Mouse (Mus musculus): Measurements from ENCODE around the gene Clip1.
A peak's percentile ranks its signal among the peaks of the same experiment; 100 is the strongest.

Clip1 gene

DNA sequence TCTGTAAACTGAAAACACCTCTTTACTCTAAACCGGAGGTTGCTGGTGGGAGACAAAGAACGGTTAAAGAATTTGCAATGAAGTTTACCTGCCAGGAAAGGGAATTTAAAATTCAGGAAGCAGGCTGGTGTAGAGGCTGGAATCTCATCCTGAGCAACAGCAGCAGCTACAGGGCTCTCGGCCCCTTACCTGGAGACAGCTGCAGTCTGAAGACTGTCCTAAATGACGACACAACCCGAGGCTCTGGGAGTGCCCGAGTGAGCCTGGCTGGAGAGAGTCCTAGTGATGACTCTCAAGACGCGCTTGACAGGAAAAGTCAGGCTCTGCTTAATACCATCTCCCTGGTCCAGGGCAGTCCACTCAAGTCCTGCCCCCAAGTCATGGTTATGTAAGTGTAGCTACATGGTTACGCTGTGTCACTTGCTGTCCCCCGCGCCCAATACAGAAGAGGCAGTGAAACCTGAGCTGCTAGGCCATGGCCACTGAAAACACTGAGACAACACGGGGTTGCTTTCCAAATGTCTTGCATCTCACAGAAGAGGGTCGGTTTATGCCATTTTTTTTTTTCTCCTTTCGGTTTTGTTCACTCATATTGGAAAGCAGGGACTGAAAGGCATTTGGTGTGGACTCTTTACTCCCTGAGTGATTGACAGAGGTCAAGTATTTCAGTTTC is 13.5 kb downstream of the Clip1 start:
- no peak for DNase-seq (ENCODE audit: inconsistent ontology term)

DNA sequence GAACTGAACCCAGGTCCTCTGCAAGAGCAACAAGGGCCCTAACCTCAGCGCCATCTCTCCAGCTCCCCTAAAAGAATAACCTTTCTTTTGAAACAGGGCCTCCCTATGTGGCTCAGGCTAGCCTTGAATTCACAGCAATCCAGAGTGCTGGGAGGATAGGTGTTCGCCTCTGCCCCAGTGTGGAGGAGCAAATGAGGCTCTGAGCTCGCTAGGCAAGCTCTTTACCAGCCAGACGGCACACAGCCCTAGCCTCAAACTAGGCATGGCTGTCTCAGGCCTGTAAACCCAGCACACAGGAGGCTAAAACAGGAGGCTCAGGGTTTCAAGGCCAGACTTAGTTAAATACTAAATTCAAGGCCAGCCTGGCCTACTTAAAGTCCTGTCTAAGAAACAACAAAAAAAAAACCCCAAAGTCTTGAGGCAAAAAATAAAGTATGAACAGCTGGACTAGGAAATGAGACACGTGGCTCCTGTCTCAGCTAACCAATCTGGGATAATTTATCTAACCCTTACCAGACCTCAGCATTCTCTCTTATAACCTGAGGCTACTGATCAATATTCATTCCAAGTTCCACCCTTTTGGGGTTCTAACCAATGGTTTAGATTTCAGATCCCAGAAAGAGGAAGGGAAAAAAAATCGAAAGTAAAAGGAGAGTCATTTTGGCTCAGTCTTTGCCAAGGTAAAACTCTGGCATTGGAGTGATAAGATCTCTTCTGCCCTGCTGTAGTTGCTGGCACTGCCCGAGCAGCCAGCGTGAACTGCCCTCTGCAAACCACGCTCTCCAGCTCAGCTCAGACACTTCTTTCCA is 14.2 kb downstream of the Clip1 start:
- no peak for DNase-seq (ENCODE audit: inconsistent ontology term)

DNA sequence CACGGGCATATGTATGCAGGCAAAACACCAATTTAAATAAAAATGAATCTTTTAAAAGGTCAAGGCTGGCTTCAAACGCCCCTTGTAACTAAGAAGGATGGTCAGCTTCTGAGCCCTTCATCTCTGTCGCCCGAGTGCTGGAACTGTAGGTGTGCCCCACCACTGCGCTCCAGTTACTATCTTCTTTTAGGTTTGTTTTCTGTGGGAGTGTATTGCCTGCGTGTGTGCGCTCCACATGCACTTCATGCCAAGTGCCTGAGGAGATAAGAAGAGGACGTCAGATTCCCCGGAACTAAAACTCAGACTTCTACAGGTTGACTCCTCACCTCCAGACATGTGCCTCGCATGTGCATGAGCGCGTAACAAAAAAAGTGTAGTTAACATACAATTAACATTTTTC is 16.5 kb downstream of the Clip1 start:
- DNase-seq (ENCODE audit: inconsistent ontology term) = no peak

DNA sequence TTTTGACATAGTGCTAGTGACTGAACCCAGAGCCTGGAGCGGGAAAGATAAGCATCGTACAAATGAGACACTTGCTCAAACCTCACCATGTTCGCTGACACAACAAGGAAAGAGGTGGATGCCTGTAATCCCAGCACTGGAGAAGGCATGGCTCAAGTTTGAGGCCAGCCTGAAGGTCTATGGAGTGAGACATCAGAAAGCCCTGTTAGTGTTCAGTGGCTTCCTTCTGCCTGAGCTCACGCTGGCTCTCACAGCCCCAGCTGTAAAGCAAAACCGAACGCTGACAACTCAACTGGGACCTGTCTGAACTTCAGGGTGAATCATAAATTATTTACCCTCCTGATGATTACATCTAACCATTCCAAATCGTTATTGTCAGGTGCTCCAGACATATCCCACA is 18.5 kb downstream of the Clip1 start:
- no peak for DNase-seq (ENCODE audit: inconsistent ontology term)

DNA sequence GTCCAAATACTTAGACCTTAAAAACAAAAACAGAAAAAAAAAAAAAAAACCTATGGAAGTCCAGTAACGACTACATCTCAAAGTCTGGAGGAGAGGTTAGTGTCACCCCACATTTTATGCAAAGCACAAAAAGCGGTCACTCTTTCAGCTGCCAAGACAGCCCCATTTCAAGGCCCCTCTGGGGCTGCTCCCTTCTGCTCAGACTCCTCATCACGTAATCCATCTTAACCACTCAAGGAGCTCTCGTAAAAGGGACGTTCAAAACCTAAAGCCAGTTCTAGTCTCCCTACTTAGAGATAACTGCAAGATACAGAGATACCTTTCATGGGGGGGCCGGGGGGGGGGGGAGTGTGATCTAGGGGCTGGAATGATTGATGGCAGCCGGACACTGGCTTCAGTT is 20.1 kb downstream of the Clip1 start:
- DNase-seq (ENCODE audit: inconsistent ontology term) = no peak

DNA sequence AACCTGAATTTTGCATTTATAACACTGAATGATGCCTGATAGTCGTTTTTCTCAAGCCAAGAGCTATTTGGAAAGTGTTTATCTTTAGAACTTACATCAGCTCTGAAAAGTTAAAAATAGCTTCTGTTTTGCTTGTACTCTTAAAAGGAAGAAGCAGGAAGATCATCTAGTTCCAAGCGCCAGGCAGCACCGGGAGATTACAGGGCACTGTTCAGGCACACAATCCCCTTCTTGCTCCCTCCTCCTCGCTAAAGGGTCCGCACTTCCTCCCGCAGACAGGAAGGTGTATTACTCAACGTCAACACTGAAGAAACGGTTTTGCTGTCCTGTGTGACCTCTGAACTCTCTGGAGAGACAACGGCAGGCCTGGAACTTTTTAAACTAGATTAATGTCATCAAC is 22.4 kb downstream of the Clip1 start:
- DNase-seq (ENCODE audit: inconsistent ontology term) = no peak

DNA sequence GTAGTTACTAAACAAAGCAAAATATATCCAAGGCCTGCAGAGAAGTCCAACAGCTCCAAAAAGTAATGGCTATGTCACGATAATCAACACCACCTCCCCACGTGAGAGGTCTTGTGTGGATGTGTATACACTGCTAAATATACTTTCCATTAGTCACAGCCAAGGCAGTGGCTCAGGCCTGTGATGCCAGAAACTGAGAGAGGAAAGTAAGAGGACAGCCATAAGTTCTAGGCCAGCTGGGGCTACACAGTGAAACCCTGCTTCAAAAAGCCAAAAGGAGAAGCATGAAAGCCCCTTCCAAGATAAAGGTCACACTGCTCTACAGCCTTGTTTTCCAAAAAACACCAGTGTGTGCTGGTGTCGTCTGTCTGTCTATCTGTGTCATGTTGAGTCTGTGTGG is 22.8 kb downstream of the Clip1 start:
- DNase-seq (ENCODE audit: inconsistent ontology term) = no peak

DNA sequence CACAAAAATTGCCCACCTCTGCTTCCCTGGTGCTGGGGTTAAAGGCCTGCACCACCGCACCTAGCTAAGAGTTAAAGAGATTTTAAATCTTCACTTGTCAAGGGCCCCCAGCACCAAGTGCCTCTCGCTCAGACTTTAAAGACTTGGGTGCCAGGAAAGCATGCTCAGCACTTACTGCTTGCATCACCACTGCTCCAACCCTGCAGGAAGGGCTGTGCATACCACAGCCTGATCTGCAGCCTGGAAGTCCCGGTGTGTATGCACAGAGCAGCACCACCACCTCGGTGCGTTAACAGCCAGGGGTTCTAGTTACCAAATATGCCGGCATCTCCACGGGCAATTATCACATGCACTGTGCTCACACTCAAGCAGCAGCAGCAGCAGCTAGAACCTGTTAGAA is 26.8 kb downstream of the Clip1 start:
- no peak for DNase-seq (ENCODE audit: inconsistent ontology term)

DNA sequence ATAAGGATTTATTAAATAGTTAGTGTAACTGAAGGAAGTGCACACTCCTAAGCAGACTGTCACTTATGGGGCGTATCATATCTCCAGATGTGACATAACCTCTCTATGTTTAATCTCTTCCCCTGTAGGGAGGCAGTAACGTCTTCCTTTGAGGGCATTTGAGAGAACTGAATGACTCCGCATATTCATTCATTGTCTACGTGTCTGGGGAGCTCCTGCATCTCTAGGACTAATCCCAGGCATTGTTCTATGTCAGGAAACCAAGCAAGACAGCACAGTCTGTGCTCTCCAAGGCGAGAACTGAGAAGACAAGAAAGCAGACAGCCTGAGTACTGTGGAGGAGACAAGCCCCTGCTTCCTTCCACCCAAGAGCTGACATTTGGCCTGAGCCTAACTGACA is 29.5 kb downstream of the Clip1 start:
- no peak for DNase-seq (ENCODE audit: inconsistent ontology term)

DNA sequence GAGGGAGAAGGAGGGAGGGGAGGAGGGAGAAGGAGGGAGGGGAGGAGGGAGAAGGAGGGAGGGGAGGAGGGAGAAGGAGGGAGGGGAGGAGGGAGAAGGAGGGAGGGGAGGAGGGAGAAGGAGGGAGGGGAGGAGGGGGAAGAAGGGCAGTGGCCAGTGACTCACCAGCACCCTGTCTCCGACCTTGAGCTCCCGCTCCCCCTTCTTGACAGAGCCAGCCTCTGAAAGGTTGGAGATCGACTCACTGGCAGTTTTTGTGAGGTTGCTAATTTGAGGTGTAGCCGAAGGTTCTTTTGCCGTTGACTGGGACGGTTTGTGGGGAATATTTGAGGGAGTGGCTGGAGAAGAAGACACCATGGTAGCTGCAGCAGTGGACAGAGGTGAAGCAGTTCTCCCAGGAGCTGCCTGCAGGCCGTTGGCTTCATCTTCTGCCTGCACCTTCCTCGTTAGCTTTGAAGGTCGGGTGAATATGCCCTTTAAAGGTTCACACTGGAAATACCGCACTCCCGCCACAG is 31.1 kb downstream of the Clip1 start:
- no peak for DNase-seq (ENCODE audit: inconsistent ontology term)

DNA sequence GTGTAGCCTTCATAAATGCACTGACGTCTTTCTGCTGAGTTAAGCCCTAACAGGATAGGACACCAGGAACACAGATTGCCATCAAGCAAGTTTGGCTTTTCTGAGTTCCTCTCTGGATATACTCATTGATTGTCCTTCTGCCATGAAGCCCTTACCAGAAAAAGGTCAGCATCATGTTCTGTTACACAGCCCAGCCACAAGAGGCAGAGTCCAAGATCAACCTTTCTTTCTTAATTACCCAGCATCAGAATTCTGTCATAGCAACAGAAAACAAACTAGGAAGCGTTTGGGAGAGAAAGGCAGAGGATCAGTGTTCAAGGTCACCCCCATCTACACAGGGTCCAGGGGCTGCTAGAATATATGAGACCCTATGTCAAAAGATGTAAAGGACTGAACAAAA is 33.6 kb downstream of the Clip1 start:
- no peak for DNase-seq (ENCODE audit: inconsistent ontology term)

DNA sequence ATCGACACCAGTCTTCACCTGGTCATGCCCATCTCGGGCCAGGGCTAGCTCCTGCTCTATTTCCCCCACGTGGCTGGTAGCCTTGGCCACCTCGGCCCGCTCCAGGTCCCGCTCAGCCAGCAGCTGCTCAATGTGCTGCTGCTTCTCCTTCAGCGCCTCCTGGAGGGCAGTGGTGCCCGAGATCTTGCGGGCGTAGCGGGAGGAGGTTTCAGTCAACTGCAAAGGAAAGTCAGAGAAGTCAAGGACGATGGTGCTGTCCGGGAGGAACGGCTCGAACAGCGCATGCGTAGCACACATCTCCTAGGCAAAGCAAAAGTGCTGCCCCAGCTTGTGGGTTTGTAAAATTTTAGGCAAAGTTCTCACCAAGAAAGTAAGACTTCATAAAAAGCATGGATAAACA is 42.0 kb downstream of the Clip1 start:
- DNase-seq (ENCODE audit: inconsistent ontology term) = no peak

DNA sequence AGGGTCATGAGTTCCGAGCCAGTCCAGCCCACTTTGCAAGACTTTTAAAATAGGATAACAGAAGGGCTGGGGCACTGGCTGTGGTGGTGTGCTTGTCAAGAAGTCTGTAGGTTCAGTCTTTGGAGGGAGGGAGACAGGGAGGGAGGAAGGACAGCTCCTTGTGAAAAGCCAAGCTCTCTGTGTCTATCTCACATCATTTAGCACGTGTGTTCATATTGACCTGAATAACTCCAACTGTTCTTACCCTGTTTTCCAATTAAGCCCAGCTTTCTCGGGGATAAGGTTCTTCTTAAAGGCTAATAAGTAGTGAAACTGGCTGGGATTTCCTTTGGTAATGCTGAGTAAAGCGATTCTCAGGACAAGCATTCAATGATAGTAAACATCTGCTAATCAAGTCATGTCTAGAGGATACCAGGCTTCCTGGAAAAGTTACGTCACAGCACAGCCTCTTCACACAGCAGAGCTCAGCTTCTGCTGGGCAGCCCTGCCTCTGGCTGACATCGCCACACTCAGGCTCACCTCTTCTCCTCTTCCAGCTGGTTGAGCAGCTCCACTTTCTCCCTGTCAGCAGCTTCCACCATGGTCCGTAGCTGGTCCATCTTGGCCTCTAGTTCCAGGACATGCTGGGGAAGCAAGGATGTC is 43.0 kb downstream of the Clip1 start:
- no peak for DNase-seq (ENCODE audit: inconsistent ontology term)

DNA sequence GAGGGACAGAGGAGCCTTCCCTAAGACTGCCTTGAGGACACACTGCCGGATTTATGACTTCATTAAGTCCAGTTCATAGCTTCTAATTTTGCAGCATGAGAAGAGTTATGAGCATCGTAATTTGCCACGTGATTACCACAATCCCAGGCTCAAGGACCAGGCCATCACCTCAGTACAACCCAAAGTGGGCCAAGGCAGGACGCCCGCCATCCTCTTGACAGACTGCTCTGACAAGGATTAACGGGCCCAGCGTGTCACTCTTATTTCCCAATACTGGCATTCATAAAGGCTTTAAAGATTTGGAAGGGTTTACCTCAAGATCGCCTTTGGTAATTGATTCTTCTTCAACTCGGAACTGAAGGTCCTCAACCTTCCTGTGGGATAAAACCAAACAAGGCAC is 44.2 kb downstream of the Clip1 start:
- no peak for DNase-seq (ENCODE audit: inconsistent ontology term)

DNA sequence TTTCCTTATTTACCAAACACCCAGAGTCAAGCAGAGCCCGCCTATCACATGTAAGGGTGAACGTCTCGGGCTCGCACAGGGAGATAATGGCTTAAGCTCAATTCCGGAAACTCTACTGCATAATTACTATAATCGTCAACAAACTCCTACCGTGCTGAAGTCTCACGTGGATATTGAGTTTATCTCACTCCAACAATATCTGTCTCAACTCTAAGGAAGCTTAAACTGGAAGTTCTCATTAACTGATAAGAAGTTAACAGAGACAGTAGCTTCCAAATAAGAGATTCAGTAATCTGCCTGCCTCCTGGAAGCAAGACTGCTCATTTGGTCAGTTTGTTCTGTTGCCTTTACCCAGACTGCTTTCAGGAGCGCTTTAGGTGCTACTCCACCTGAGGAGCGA is 53.2 kb downstream of the Clip1 start:
- no peak for DNase-seq (ENCODE audit: inconsistent ontology term)

DNA sequence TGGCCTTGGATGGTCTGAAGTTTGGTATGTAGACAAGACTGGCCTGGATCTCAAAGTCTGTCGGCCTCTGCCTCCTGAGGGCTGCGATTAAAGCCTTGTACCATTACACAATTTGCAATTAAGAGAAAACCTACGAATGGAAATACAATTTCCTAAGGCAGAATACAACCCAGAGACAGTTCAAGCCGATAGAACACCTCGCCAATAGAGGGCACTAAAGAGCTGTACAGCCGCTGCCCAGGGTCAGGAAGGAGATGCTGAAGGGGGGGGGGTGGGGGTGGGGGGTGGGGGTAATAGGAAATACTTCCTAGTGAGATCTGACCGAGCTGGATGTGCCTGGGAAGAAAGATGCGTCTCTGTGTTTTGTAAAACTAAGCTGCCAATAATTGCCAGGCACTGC is 57.8 kb downstream of the Clip1 start:
- DNase-seq (ENCODE audit: inconsistent ontology term) = peak; percentile 35

DNA sequence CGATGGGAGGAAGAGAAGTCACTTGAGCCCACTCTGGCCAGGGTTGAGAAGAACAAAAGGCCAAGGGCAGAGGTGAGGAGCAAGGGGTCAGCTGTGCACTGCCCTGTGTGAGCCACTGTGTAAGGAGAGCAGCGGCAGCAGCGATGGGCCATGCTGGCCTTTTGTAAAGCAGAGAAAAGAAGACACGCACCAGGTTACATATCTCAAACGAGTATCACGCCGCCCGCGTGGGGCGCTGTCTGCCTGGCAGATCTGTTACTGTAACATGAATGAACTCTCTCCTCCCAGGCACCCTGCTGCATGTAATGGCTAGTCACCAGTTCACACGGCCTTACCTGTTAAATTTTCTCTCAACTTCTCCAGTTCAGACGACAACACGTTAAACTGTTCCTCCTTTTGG is 62.0 kb downstream of the Clip1 start:
- DNase-seq (ENCODE audit: inconsistent ontology term) = peak; percentile 14

DNA sequence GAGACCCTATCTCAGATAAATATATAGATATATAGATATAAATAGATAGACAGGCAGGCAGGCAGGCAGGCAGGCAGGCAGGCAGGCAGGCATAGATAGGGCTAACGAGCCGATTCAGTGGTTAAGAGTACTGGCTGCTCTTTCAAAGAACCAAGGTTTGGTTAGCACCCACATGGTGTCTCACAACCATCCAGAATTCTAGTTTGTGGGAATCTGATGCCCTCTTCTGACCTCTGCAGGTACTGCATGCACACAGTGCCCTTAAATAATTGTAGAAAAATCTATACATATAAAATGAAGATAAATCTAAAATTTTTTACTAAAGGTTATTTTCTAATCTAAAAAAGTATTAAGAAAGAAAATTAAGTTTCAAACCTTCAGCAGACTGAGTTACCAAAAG is 65.9 kb downstream of the Clip1 start:
- no peak for DNase-seq (ENCODE audit: inconsistent ontology term)

DNA sequence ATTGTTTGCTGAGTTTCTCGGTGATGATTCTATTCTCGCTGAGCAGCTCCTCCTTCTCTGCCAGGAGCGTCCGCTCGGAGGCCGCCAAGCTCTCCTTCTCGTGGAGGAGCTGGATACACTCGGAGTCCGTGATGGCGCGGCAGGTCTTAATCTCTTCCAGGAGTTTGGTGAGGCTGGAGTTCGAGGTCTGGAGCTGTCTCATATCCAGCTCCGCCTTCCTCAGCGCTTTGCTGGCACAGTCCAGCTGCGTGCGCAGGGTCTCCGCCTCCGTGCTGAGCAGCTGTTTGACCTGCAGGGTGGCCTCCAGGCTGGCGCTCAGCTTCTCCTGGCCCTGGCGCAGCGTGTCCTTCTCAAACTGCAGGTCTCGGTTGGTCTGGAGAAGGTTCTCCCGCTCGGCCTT is 70.2 kb downstream of the Clip1 start:
- no peak for DNase-seq (ENCODE audit: inconsistent ontology term)

DNA sequence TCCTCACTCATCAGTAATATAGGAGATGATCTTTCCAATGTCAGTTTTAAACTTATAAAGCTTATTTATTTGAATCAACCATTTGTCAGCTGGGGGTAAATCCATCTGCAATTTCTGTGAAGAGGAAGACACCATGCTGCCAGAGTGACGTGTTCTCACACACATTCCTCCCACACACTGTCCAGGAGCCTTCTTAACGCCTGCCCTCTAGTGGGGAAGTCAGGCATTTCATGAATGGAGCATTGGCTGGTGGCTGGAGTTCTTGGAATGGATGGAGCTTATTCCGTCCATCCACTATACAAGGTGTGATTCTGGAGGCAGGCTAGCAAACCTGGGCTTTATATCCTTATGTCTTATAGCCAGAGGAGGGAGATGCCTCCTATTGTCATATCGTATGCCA is 74.6 kb downstream of the Clip1 start:
- DNase-seq (ENCODE audit: inconsistent ontology term) = peak; percentile 77

DNA sequence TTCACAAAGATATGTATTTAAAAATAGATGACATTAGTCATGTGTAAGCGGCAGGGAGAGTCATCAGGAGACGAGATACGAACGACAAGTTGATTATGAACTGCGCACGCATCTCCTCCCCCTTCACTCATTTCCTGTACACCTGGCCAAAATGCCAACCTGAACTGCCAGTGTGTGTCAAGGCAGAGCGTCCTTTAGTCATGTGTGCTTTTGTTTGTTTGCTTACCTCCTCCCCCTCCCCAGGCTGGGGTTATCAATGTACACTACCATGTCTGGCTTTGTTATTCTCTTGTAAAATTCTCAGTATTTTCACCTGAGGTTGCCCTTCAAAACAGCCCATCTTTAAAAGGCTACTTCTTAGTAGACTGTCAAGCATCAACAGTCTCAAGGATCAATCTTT is 75.0 kb downstream of the Clip1 start:
- DNase-seq (ENCODE audit: inconsistent ontology term) = no peak

DNA sequence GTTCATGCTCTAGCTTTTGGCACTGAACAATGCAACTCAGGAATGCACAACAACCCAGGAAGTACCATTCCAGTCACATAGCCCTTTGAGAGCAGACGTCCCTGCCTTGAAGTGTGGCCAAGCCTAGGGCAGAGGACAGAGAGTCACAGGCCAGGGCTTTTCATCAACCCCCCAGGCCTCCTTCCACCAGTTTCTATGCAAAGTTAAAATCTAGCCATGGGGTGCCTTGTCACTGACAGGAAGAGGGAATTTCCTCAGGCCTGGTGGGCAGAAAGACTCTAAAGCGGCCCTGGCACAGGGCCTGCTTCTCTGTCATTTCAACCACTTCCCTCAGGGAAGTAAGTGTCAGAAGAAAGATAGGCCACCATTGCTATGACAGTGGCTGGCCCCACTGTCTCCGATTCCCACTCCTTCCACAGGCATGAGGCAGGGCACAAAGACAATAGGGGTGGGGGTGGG is 77.2 kb downstream of the Clip1 start:
- peak; percentile 55 for DNase-seq (ENCODE audit: inconsistent ontology term)

DNA sequence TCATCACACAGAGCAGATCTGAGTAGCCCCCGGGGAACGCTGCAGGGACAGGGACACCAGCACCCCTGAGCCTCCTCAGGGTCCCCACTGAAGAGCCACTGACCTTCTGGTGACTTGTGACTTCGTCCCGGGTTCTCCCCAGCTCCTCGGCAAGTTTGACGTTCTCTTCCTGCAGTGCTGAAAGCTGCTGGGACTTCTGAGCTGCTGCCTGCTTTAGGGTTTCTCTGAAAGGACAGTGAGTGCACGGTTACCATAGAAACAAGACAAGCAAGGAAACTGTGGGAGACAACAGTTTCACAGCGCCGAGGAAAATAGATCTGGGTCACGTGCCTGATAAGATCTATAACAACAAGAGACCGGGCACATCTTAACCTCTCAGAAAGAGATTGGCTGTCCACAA is 80.9 kb downstream of the Clip1 start:
- DNase-seq (ENCODE audit: inconsistent ontology term) = no peak

All from Muller cell, postnatal 12 days (primary cell).